Mouse (Mus musculus): ENCODE measurements around the gene Gm8297. TPM values are rescaled to one million over a fixed set of nuclear protein-coding genes. Genes with fewer than 3 reads are reported as not detected.
"Not testable (repeated sequence)": the region's sequence is repeated elsewhere in the genome, so short reads cannot be mapped to it uniquely, and the experiment has no call there.

The Gm8297 gene
- not detected in 2 replicates for polyA plus RNA-seq (2014; fragmentation: Nextera tagmentation; extraction: Ambion mirVana)

DNA sequence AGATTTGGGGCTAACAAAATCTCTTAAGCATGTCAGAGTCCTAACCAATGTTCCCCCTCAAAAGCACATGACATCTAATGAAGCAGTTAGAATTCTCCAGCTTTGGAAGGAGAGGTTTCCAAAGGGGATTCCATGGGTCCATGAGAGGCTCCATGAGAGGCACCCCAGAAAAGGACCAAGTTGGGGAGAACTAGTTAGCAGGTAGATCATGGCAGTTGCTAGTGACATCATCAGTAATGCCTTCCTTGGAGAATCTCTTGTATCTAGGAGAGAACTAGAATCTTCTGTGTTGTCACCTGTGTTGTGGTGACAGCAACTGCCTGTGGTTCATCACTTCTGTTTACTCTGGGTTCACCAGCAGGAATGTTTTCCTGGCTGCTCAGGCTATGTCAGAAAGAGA lies at the start of gene Gm8297:
Gm8297 (plus strand) TSS at position 301 of the 400 bp plus-strand sequence.
- H3K36me3 ChIP-seq (ENCODE audit: control insufficient read depth, insufficient read depth, low read length); H3K4me3 ChIP-seq (ENCODE audit: low read depth, low read length); H3K4me2 ChIP-seq; H3K4me1 ChIP-seq (ENCODE audit: control insufficient read depth, insufficient read depth, low read length); H3K9ac ChIP-seq (ENCODE audit: low read depth, low read length); H3K9me3 ChIP-seq (replicated peaks; ENCODE audit: control insufficient read depth, low read length); H3K27ac ChIP-seq (ENCODE audit: low read depth, low read length); H3K27me3 ChIP-seq (ENCODE audit: control insufficient read depth, insufficient read depth, low read length); ATAC-seq (replicated peaks; ENCODE audit: insufficient number of reproducible peaks, low FRiP score, low TSS enrichment): not testable (repeated sequence)

DNA sequence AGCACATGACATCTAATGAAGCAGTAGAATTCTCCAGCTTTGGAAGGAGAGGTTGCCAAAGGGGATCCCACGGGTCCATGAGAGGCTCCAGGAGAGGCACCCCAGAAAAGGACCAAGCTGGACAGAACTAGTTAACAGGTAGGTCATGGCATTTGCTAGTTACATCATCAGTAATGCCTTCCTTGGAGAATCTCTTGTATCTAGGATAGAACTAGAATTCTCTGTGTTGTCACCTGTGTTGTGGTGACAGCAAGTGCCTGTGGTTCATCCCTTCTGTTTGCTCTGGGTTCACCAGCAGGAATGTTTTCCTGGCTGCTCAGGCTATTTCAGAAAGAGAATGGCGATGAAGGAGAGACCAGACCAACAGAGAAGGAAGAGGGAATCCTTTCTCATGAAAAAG lies 31.9 kb downstream of the Gm8297 start, which contains the start of gene Gm3298:
Gm3298 (plus strand) TSS at position 301 of the 400 bp plus-strand sequence.
- WGBS (ENCODE audit: insufficient replicate concordance), result no CpG with 5 or more reads among the region's 2 CpGs
- H3K9me3 ChIP-seq (replicated peaks; ENCODE audit: control insufficient read depth, low read length); H3K36me3 ChIP-seq (ENCODE audit: control insufficient read depth, insufficient read depth, low read length); H3K4me2 ChIP-seq; H3K27me3 ChIP-seq (ENCODE audit: control insufficient read depth, insufficient read depth, low read length); H3K9ac ChIP-seq (ENCODE audit: low read depth, low read length); H3K4me1 ChIP-seq (ENCODE audit: control insufficient read depth, insufficient read depth, low read length); ATAC-seq (replicated peaks; ENCODE audit: insufficient number of reproducible peaks, low FRiP score, low TSS enrichment); H3K27ac ChIP-seq (ENCODE audit: low read depth, low read length); H3K4me3 ChIP-seq (ENCODE audit: low read depth, low read length): not testable (repeated sequence)

Other genes starting within 250 kb of the Gm8297 start
- gene Gm9602, start 207.6 kb upstream of the Gm8297 start, polyA plus RNA-seq (2014; fragmentation: Nextera tagmentation; extraction: Ambion mirVana), result not detected in 2 replicates
- gene Gm3269, start 145.8 kb upstream of the Gm8297 start, polyA plus RNA-seq (2014; fragmentation: Nextera tagmentation; extraction: Ambion mirVana), result not detected in 2 replicates
- 1.9 and 2.8 TPM in 2 replicates for gene Gm3264, start 128.4 kb upstream of the Gm8297 start, polyA plus RNA-seq (2014; fragmentation: Nextera tagmentation; extraction: Ambion mirVana)
- gene Gm3278, start 91.5 kb upstream of the Gm8297 start, polyA plus RNA-seq (2014; fragmentation: Nextera tagmentation; extraction: Ambion mirVana), result 0.24 TPM in 1 of 2 replicates, not detected in the other
- gene Gm3298, start 32.0 kb downstream of the Gm8297 start, polyA plus RNA-seq (2014; fragmentation: Nextera tagmentation; extraction: Ambion mirVana), result not detected in 2 replicates
- not detected in 2 replicates for gene 4930555G01Rik, start 66.7 kb downstream of the Gm8297 start, polyA plus RNA-seq (2014; fragmentation: Nextera tagmentation; extraction: Ambion mirVana)
- gene Gm8281, start 87.1 kb downstream of the Gm8297 start, polyA plus RNA-seq (2014; fragmentation: Nextera tagmentation; extraction: Ambion mirVana), result 3.5 and 4.3 TPM in 2 replicates
- not detected in 2 replicates for gene Gm8279, start 147.6 kb downstream of the Gm8297 start, polyA plus RNA-seq (2014; fragmentation: Nextera tagmentation; extraction: Ambion mirVana)
- not detected in 2 replicates for gene Gm3317, start 180.6 kb downstream of the Gm8297 start, polyA plus RNA-seq (2014; fragmentation: Nextera tagmentation; extraction: Ambion mirVana)
- gene Gm8271, start 201.9 kb downstream of the Gm8297 start, polyA plus RNA-seq (2014; fragmentation: Nextera tagmentation; extraction: Ambion mirVana), result not detected in 2 replicates